Mouse (Mus musculus) bone marrow macrophage, adult 2 months (primary cell): ENCODE results near the gene Asic2. TPM values are rescaled to one million over a fixed set of nuclear protein-coding genes. Genes with fewer than 3 reads are reported as not detected.

Source experiments
- H3K27ac ChIP-seq: 2 replicates; pipeline ENCODE4 v1.5.1; 2012; ENCODE audit warnings: low read depth, low read length; ENCODE audit not compliant: insufficient read depth
- H3K4me1 ChIP-seq: 2 replicates; pipeline ENCODE4 v1.6.1; 2012; ENCODE audit warnings: low read length; ENCODE audit not compliant: control insufficient read depth, insufficient read depth
- H3K4me3 ChIP-seq: 2 replicates; pipeline ENCODE4 v1.5.1; 2012; ENCODE audit warnings: mild to moderate bottlenecking, low read length, moderate library complexity; ENCODE audit not compliant: insufficient read depth
- CTCF ChIP-seq: IDR thresholded peaks from 2 replicates; pipeline ENCODE4 v1.5.1; 2012; ENCODE audit warnings: low read depth, mild to moderate bottlenecking, low read length, moderate library complexity
- POLR2A ChIP-seq: IDR thresholded peaks from 2 replicates; pipeline ENCODE4 v1.6.1; 2012; ENCODE audit warnings: mild to moderate bottlenecking, low read depth, low read length, borderline replicate concordance
- polyA plus RNA-seq: library from polyadenylated mRNA; stranded (reverse); fragments of >200 nt; gene quantifications from 2 replicates; pipeline ENCODE4 v1.2.4, GENCODE M21; 2012; ENCODE audit not compliant: missing spikeins, insufficient read depth, insufficient read length

The Asic2 gene
- polyA plus RNA-seq, 1 experiment: not detected

GRCm38 (mm10) chr11:81800899-81801298, 167.4 kb downstream of the Asic2 start:
- Histone ChIP-seq H3K4me1 (no peaks in the 10 kb centered on the region), H3K27ac (no peak overlapping the region), H3K4me3 (no peak overlapping the region)
- TF ChIP-seq CTCF (no peak), POLR2A (no peak)

- TF ChIP-seq POLR2A: no peak
- no peak for TF ChIP-seq CTCF
- Histone ChIP-seq H3K27ac (no peak overlapping the region), H3K4me1 (no peaks in the 10 kb centered on the region), H3K4me3 (no peak overlapping the region)
Observed at GRCm38 (mm10) chr11:81793588-81793987, 174.7 kb downstream of the Asic2 start.

- TF ChIP-seq POLR2A (no peak), CTCF (no peak)
Observed at GRCm38 (mm10) chr11:81791579-81791978, 176.7 kb downstream of the Asic2 start.

GRCm38 (mm10) chr11:81780596-81780995, 187.7 kb downstream of the Asic2 start:
- no peak for TF ChIP-seq POLR2A
- TF ChIP-seq CTCF: no peak
- H3K4me3 ChIP-seq: no peak overlapping the region
- no peak overlapping the region for H3K27ac ChIP-seq
- H3K4me1 ChIP-seq: no peaks in the 10 kb centered on the region

More at GRCm38 (mm10) chr11:81791579-81791978, 176.7 kb downstream of the Asic2 start:
- Histone ChIP-seq H3K4me1 (no peaks in the 10 kb centered on the region), H3K4me3 (no peak overlapping the region), H3K27ac (no peak overlapping the region)

- no peak for TF ChIP-seq CTCF
- no peak for TF ChIP-seq POLR2A
- H3K4me1 ChIP-seq: no peaks in the 10 kb centered on the region
- no peak overlapping the region for H3K4me3 ChIP-seq
- no peak overlapping the region for H3K27ac ChIP-seq
Observed at GRCm38 (mm10) chr11:81779881-81780280, 188.4 kb downstream of the Asic2 start.

GRCm38 (mm10) chr11:81771195-81771895, 196.9 kb downstream of the Asic2 start:
- TF ChIP-seq CTCF (no peak), POLR2A (no peak)
- Histone ChIP-seq H3K4me1 (no peaks in the 10 kb centered on the region), H3K27ac (no peak overlapping the region), H3K4me3 (no peak overlapping the region)

GRCm38 (mm10) chr11:81769691-81770260, 198.5 kb downstream of the Asic2 start:
- Histone ChIP-seq H3K4me1 (no peaks in the 10 kb centered on the region), H3K27ac (no peak overlapping the region)
- TF ChIP-seq POLR2A: no peak
- TF ChIP-seq CTCF: no peak

GRCm38 (mm10) chr11:81768305-81768704, 200.0 kb downstream of the Asic2 start:
- H3K4me3 ChIP-seq: no peak overlapping the region
- TF ChIP-seq CTCF (no peak), POLR2A (no peak)

More at GRCm38 (mm10) chr11:81769691-81770260, 198.5 kb downstream of the Asic2 start:
- H3K4me3 ChIP-seq: no peak overlapping the region

GRCm38 (mm10) chr11:81767781-81768180, 200.5 kb downstream of the Asic2 start:
- H3K4me1 ChIP-seq: no peaks in the 10 kb centered on the region
- H3K27ac ChIP-seq: no peak overlapping the region
- no peak for TF ChIP-seq POLR2A
- TF ChIP-seq CTCF: no peak
- H3K4me3 ChIP-seq: no peak overlapping the region

More at GRCm38 (mm10) chr11:81768305-81768704, 200.0 kb downstream of the Asic2 start:
- H3K27ac ChIP-seq: no peak overlapping the region
- no peaks in the 10 kb centered on the region for H3K4me1 ChIP-seq

- Histone ChIP-seq H3K4me1 (no peaks in the 10 kb centered on the region), H3K4me3 (no peak overlapping the region), H3K27ac (no peak overlapping the region)
- TF ChIP-seq CTCF: no peak
- no peak for TF ChIP-seq POLR2A
Observed at GRCm38 (mm10) chr11:81765288-81765687, 203.0 kb downstream of the Asic2 start.
